Mouse (Mus musculus) cerebellum, adult 2 months (tissue): ENCODE data around the gene Zscan2.

Source experiments
- CTCF ChIP-seq: fragments of 200-500 bp; IDR thresholded peaks from 2 replicates; pipeline ENCODE4 v1.5.1; 2011; ENCODE audit warnings: low read depth, mild to moderate bottlenecking, control low read depth, low read length, moderate library complexity, borderline replicate concordance; ENCODE audit not compliant: insufficient read depth
- POLR2A ChIP-seq: fragments of 200-500 bp; IDR thresholded peaks from 2 replicates; pipeline ENCODE4 v1.6.1; 2011; ENCODE audit warnings: low read length, control low read depth, borderline replicate concordance; ENCODE audit not compliant: insufficient read depth

DNA sequence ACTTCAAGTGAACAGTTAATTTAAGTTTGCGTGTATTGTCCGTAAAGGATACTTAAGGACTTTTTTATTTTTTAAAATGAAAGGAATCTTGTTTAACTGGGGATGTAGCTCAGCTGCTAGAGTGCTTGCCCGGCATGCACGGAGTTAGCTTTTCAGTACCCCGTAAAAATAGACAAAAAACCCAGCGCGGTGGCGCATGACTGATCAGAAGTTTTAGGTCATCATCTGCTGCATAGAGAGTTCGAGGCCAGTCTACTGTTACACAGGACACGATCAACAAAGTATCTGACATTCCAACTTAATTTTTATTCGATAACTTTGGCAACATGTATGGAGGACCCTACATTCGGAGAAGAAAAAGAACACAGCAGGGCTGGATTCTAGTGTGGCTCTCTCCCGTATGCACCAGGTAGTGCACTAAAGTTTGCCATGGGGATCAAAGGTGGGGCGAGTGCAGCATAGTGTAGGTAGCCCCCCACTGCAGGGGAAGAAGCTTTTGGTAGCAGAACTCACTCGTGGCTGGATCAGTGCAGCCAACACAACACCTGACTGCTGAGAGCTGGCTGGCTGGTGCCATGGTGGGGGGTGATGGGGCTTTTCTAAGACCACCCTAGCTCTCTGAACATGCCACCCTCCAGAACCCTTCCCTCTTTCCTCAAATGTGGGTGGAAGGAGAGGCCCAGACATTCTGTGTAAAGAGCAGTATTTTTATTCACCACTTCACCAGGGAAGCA is 41.0 kb downstream of the Zscan2 start:
- TF ChIP-seq CTCF (no peak), POLR2A (no peak)
